Mouse (Mus musculus) MEL (cell line): ENCODE measurements around the gene Tmed8. TPM values are rescaled to one million over a fixed set of nuclear protein-coding genes. Genes with fewer than 3 reads are reported as not detected.

Source experiments
- DNase-seq: peaks from one replicate; pipeline ENCODE4 v3.0.0; 2011; ENCODE audit warnings: low read depth, low spot score
- H3K27ac ChIP-seq: 2 replicates; pipeline ENCODE4 v1.5.1; 2012; ENCODE audit warnings: low read depth, mild to moderate bottlenecking, control low read depth, low read length, moderate library complexity; ENCODE audit not compliant: control insufficient read depth
- H3K27me3 ChIP-seq, 2 experiments: fragments of 150-350 bp in 1 of 2; sonication (generic) in 1 of 2; 2 replicates each; pipeline ENCODE4 v1.6.1; 2012; ENCODE audit warnings: low read length in 2 of 2, mild to moderate bottlenecking in 2 of 2, improper control_type of control experiment in 1 of 2, moderate library complexity in 1 of 2; ENCODE audit not compliant: insufficient read depth in 2 of 2, control insufficient read depth in 1 of 2
- H3K36me3 ChIP-seq, 2 experiments: 2 replicates each; pipeline ENCODE4 v1.6.1; 2012 to 2014; ENCODE audit warnings: low read length in 2 of 2, improper control_type of control experiment in 1 of 2, inconsistent platforms in 1 of 2, mild to moderate bottlenecking in 1 of 2; ENCODE audit not compliant: insufficient read depth in 2 of 2, control insufficient read depth in 1 of 2
- H3K4me1 ChIP-seq, 2 experiments: fragments of 150-350 bp in 1 of 2; sonication (generic) in 1 of 2; 2 replicates each; pipeline ENCODE4 v1.6.1; 2012; ENCODE audit warnings: low read length in 2 of 2, improper control_type of control experiment in 1 of 2, mild to moderate bottlenecking in 1 of 2; ENCODE audit not compliant: insufficient read depth in 2 of 2, control insufficient read depth in 1 of 2
- H3K4me3 ChIP-seq, 2 experiments: fragments of 150-350 bp in 1 of 2; sonication (generic) in 1 of 2; 2 replicates each; pipeline ENCODE4 v1.5.1; 2012; ENCODE audit warnings: low read depth in 2 of 2, low read length in 2 of 2, mild to moderate bottlenecking in 2 of 2, moderate library complexity in 2 of 2, control low read depth in 1 of 2, improper control_type of control experiment in 1 of 2; ENCODE audit not compliant: control insufficient read depth in 1 of 2, insufficient read depth in 1 of 2
- H3K79me2 ChIP-seq: 2 replicates; pipeline ENCODE4 v1.6.1; 2012; ENCODE audit warnings: mild to moderate bottlenecking, low read length, moderate library complexity; ENCODE audit not compliant: control insufficient read depth, poor library complexity, insufficient read depth
- H3K9ac ChIP-seq: 2 replicates; pipeline ENCODE4 v1.6.1; 2012; ENCODE audit warnings: low read depth, mild to moderate bottlenecking, control low read depth, low read length, moderate library complexity; ENCODE audit not compliant: control insufficient read depth, poor library complexity, severe bottlenecking
- H3K9me3 ChIP-seq: fragments of 150-350 bp; sonication (generic); replicated peaks from 2 replicates; pipeline ENCODE4 v1.6.1; 2012; ENCODE audit warnings: mild to moderate bottlenecking, low read length, improper control_type of control experiment, moderate library complexity; ENCODE audit not compliant: insufficient read depth
- BHLHE40 ChIP-seq: IDR thresholded peaks from 2 replicates; pipeline ENCODE4 v1.6.1; 2012; ENCODE audit warnings: low read depth, mild to moderate bottlenecking, inconsistent platforms, low read length, improper control_type of control experiment, borderline replicate concordance
- CHD1 ChIP-seq: IDR thresholded peaks from 2 replicates; pipeline ENCODE4 v1.6.1; 2012; ENCODE audit warnings: low read depth, mild to moderate bottlenecking, inconsistent platforms, low read length, improper control_type of control experiment
- CHD2 ChIP-seq: IDR thresholded peaks from 2 replicates; pipeline ENCODE4 v1.6.1; 2011; ENCODE audit warnings: low read length, improper control_type of control experiment
- CTCF ChIP-seq, 3 experiments: IDR thresholded peaks in 2 of 3; conservative IDR thresholded peaks in 1 of 3; 2 replicates each; pipeline ENCODE4 v1.5.1; 2011 to 2012; ENCODE audit warnings: low read length in 3 of 3, low read depth in 2 of 3, mild to moderate bottlenecking in 2 of 3, improper control_type of control experiment in 1 of 3, inconsistent platforms in 1 of 3, mixed read lengths in 1 of 3, moderate library complexity in 1 of 3; ENCODE audit not compliant: control insufficient read depth in 1 of 3, insufficient read depth in 1 of 3, poor library complexity in 1 of 3, severe bottlenecking in 1 of 3
- E2F4 ChIP-seq: IDR thresholded peaks from 2 replicates; pipeline ENCODE4 v1.6.1; 2011; ENCODE audit warnings: low read depth, low read length, improper control_type of control experiment, borderline replicate concordance
- ELF1 ChIP-seq: IDR thresholded peaks from 2 replicates; pipeline ENCODE4 v1.6.1; 2014; ENCODE audit warnings: low read depth, mild to moderate bottlenecking, inconsistent platforms, low read length, improper control_type of control experiment, moderate library complexity
- EP300 ChIP-seq, 2 experiments: IDR thresholded peaks; 2 replicates each; pipeline ENCODE4 v1.6.1; 2011; ENCODE audit warnings: improper control_type of control experiment in 2 of 2, low read length in 2 of 2, low read depth in 1 of 2, mild to moderate bottlenecking in 1 of 2
- ETS1 ChIP-seq: IDR thresholded peaks from 2 replicates; pipeline ENCODE4 v1.6.1; 2012; ENCODE audit warnings: low read depth, mild to moderate bottlenecking, inconsistent platforms, low read length, improper control_type of control experiment, moderate library complexity
- GABPA ChIP-seq: IDR thresholded peaks from 2 replicates; pipeline ENCODE4 v1.6.1; 2012; ENCODE audit warnings: low read depth, mild to moderate bottlenecking, inconsistent platforms, low read length, improper control_type of control experiment, moderate library complexity
- GATA1 ChIP-seq: IDR thresholded peaks from 2 replicates; pipeline ENCODE4 v1.6.1; 2011; ENCODE audit warnings: low read depth, low read length, improper control_type of control experiment
- HCFC1 ChIP-seq: IDR thresholded peaks from 2 replicates; pipeline ENCODE4 v1.6.1; 2012; ENCODE audit warnings: low read depth, mild to moderate bottlenecking, inconsistent platforms, low read length, improper control_type of control experiment, moderate library complexity
- JUND ChIP-seq: IDR thresholded peaks from 2 replicates; pipeline ENCODE4 v1.6.1; 2011; ENCODE audit warnings: low read depth, mild to moderate bottlenecking, improper control_type of control experiment, low read length
- MAFK ChIP-seq: IDR thresholded peaks from 2 replicates; pipeline ENCODE4 v1.6.1; 2011; ENCODE audit warnings: low read depth, mild to moderate bottlenecking, low read length, improper control_type of control experiment, borderline replicate concordance
- MAX ChIP-seq: IDR thresholded peaks from 2 replicates; pipeline ENCODE4 v1.6.1; 2011; ENCODE audit warnings: low read length, improper control_type of control experiment
- MAZ ChIP-seq: IDR thresholded peaks from 2 replicates; pipeline ENCODE4 v1.6.1; 2012; ENCODE audit warnings: low read depth, mild to moderate bottlenecking, inconsistent platforms, low read length, improper control_type of control experiment
- MXI1 ChIP-seq: IDR thresholded peaks from 2 replicates; pipeline ENCODE4 v1.6.1; 2011; ENCODE audit warnings: mild to moderate bottlenecking, low read depth, low read length, improper control_type of control experiment
- MYB ChIP-seq: IDR thresholded peaks from 2 replicates; pipeline ENCODE4 v1.6.1; 2011; ENCODE audit warnings: mild to moderate bottlenecking, low read depth, low read length, improper control_type of control experiment
- MYC ChIP-seq: IDR thresholded peaks from 2 replicates; pipeline ENCODE4 v1.6.1; 2011; ENCODE audit warnings: low read depth, mild to moderate bottlenecking, low read length, improper control_type of control experiment, moderate library complexity
- NELFE ChIP-seq: IDR thresholded peaks from 2 replicates; pipeline ENCODE4 v1.6.1; 2011; ENCODE audit warnings: low read depth, low read length, improper control_type of control experiment
- NRF1 ChIP-seq: IDR thresholded peaks from 2 replicates; pipeline ENCODE4 v1.6.1; 2014; ENCODE audit warnings: low read depth, mild to moderate bottlenecking, inconsistent platforms, low read length, improper control_type of control experiment, moderate library complexity; ENCODE audit not compliant: poor library complexity, insufficient read depth, severe bottlenecking
- POLR2A ChIP-seq, 2 experiments: IDR thresholded peaks; 2 replicates each; pipeline ENCODE4 v1.6.1; 2011 to 2012; ENCODE audit warnings: low read length in 2 of 2, mild to moderate bottlenecking in 2 of 2, control low read depth in 1 of 2, improper control_type of control experiment in 1 of 2, low read depth in 1 of 2, moderate library complexity in 1 of 2; ENCODE audit not compliant: control insufficient read depth in 1 of 2, insufficient read depth in 1 of 2, poor library complexity in 1 of 2
- POLR2AphosphoS2 ChIP-seq: IDR thresholded peaks from 2 replicates; pipeline ENCODE4 v1.6.1; 2011; ENCODE audit warnings: low read length, improper control_type of control experiment
- POLR2AphosphoS5 ChIP-seq: IDR thresholded peaks from 2 replicates; pipeline ENCODE4 v1.6.1; 2012; ENCODE audit warnings: low read depth, borderline replicate concordance, mild to moderate bottlenecking, inconsistent platforms, low read length, moderate library complexity, mixed read lengths
- RAD21 ChIP-seq: IDR thresholded peaks from 2 replicates; pipeline ENCODE4 v1.6.1; 2011; ENCODE audit warnings: mild to moderate bottlenecking, low read depth, low read length, improper control_type of control experiment
- RCOR1 ChIP-seq: IDR thresholded peaks from 2 replicates; pipeline ENCODE4 v1.6.1; 2012; ENCODE audit warnings: low read depth, mild to moderate bottlenecking, inconsistent platforms, low read length, improper control_type of control experiment
- SIN3A ChIP-seq: IDR thresholded peaks from 2 replicates; pipeline ENCODE4 v1.6.1; 2012; ENCODE audit warnings: low read length, improper control_type of control experiment, inconsistent platforms
- SMC3 ChIP-seq: IDR thresholded peaks from 2 replicates; pipeline ENCODE4 v1.6.1; 2011; ENCODE audit warnings: low read depth, low read length, improper control_type of control experiment
- TAL1 ChIP-seq: IDR thresholded peaks from 2 replicates; pipeline ENCODE4 v1.6.1; 2012; ENCODE audit warnings: mild to moderate bottlenecking, inconsistent platforms, low read length, moderate library complexity, mixed read lengths
- TBP ChIP-seq: IDR thresholded peaks from 2 replicates; pipeline ENCODE4 v1.8.0; 2011; ENCODE audit warnings: low read depth, low read length, improper control_type of control experiment
- TCF12 ChIP-seq: IDR thresholded peaks from 2 replicates; pipeline ENCODE4 v1.6.1; 2014; ENCODE audit warnings: low read depth, mild to moderate bottlenecking, inconsistent platforms, low read length, improper control_type of control experiment, moderate library complexity
- UBTF ChIP-seq: IDR thresholded peaks from 2 replicates; pipeline ENCODE4 v1.6.1; 2012; ENCODE audit warnings: low read depth, mild to moderate bottlenecking, inconsistent platforms, low read length, improper control_type of control experiment, moderate library complexity, borderline replicate concordance; ENCODE audit not compliant: insufficient read depth
- USF1 ChIP-seq: IDR thresholded peaks from 2 replicates; pipeline ENCODE4 v1.6.1; 2014; ENCODE audit warnings: low read depth, mild to moderate bottlenecking, inconsistent platforms, low read length, improper control_type of control experiment, moderate library complexity
- USF2 ChIP-seq, 2 experiments: IDR thresholded peaks; 2 replicates each; pipeline ENCODE4 v1.6.1; 2011 to 2012; ENCODE audit warnings: improper control_type of control experiment in 2 of 2, low read length in 2 of 2, borderline replicate concordance in 1 of 2, inconsistent platforms in 1 of 2, low read depth in 1 of 2, mild to moderate bottlenecking in 1 of 2; ENCODE audit not compliant: insufficient read depth in 1 of 2
- ZKSCAN1 ChIP-seq: IDR thresholded peaks from 2 replicates; pipeline ENCODE4 v1.6.1; 2012; ENCODE audit warnings: low read depth, mild to moderate bottlenecking, inconsistent platforms, low read length, improper control_type of control experiment, moderate library complexity
- ZMIZ1 ChIP-seq: IDR thresholded peaks from 2 replicates; pipeline ENCODE4 v1.6.1; 2012; ENCODE audit warnings: low read depth, mild to moderate bottlenecking, inconsistent platforms, low read length, improper control_type of control experiment, moderate library complexity
- ZNF384 ChIP-seq: IDR thresholded peaks from 2 replicates; pipeline ENCODE4 v1.6.1; 2012; ENCODE audit warnings: low read depth, mild to moderate bottlenecking, inconsistent platforms, low read length, improper control_type of control experiment
- polyA plus RNA-seq, 2 experiments: library from polyadenylated mRNA; stranded (reverse) in 1 of 2; unstranded in 1 of 2; fragments of >175 nt in 1 of 2; fragments of >200 nt in 1 of 2; gene quantifications; 2 replicates each; pipeline versions ENCODE4 v1.2.1 to v1.2.4; 2012; ENCODE audit warnings: low replicate concordance in 2 of 2, low read depth in 1 of 2; ENCODE audit not compliant: insufficient read length in 2 of 2, insufficient read depth in 1 of 2, missing spikeins in 1 of 2
- total RNA-seq: library from RNA; depleted of rRNA; stranded (reverse); fragments of 300-350 nt; gene quantifications from 2 replicates; pipeline ENCODE4 v1.2.3, GENCODE M21; 2012

Gene Tmed8
- total and polyA plus RNA-seq, 3 experiments: 5.0 to 6.9 TPM; not detected in 1

DNA sequence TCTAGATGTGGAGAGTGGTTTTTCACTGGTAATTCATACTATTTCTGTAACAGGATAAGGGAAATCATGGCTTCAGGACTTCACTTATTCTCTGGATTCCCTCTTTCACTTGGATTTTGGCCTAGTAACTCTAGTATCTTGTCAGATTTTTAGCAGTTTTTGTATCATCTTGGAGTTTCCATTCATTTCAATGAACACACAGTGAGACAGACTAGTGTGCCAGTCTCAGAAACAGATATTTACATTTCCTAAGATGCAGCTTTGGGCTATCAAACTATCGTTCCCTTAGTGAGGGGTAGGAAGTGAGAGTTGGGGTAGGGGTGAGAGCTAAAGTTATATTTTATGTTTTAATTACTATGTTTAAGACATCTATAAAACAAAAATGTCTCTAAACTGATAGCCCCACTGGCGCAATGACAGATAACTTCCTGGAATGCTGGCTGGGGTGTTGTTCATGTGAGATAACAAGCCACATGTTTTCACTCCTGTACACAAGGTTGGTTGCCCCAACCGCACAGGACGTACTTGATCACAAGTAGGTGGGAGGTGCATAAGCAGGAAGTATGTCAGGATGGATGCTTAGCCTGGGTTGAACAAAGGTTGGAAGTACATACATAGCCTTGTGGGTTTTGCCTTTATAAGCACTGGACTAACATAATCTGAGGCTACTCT lies 78.2 kb downstream of the Tmed8 start:
- Histone ChIP-seq H3K9me3 (no peaks in the 10 kb centered on the region), H3K4me3 (no peak overlapping the region), H3K79me2 (no peaks in the 10 kb centered on the region), H3K9ac (no peak overlapping the region), H3K36me3 (peaks cover 0 to 5% of the 10 kb centered on the region in 2 experiments; a peak in 2 of 4 replicates), H3K27ac (peak overlapping the region; percentile 81), H3K27me3 (no peaks in the 10 kb centered on the region), H3K4me1 (peaks cover 2 to 6% of the 10 kb centered on the region in 2 experiments; a peak in 2 of 4 replicates)
- peak; percentile 89 for DNase-seq
- TF ChIP-seq POLR2A (IDR thresholded peaks at IDR 0.05; ENCODE audit: control insufficient read depth in 1 of 2, insufficient read depth in 1 of 2, low read depth in 1 of 2, low read length in 2 of 2, poor library complexity in 1 of 2): no peak
- TF ChIP-seq NELFE: no peak
- TF ChIP-seq BHLHE40: 0 out of 2 replicates have a peak, but pooled peaks have one; percentile 26
- TF ChIP-seq JUND: no peak
- TF ChIP-seq ZNF384: no peak
- peak; percentile 60 for TF ChIP-seq TAL1
- TF ChIP-seq TCF12: peak; percentile 83
- TF ChIP-seq SIN3A: peak; percentile 89
- peak; percentile 88 for TF ChIP-seq ETS1
- TF ChIP-seq MYC: peak; percentile 89
- TF ChIP-seq MAX: peak; percentile 83
- no peak for TF ChIP-seq CHD2
- TF ChIP-seq UBTF: no peak
- peak; percentile 77 for TF ChIP-seq ELF1
- TF ChIP-seq GABPA: no peak
- TF ChIP-seq E2F4: no peak
- no peak for TF ChIP-seq SMC3
- TF ChIP-seq TBP: 0 out of 2 replicates have a peak, but pooled peaks have one; percentile 27
- TF ChIP-seq RAD21: no peak
- TF ChIP-seq POLR2AphosphoS2: no peak
- no peak for TF ChIP-seq CTCF (IDR thresholded peaks at IDR 0.05 in 2 of 3, conservative IDR thresholded peaks at IDR 0.05 in 1 of 3; ENCODE audit: control insufficient read depth in 1 of 3, insufficient read depth in 1 of 3, low read depth in 2 of 3, low read length in 3 of 3, poor library complexity in 1 of 3, severe bottlenecking in 1 of 3)
- no peak for TF ChIP-seq NRF1
- no peak for TF ChIP-seq MYB
- peak; percentile 51; the same call in 1 of the 2 replicates for TF ChIP-seq USF1
- peak; percentile 84 to 85 for TF ChIP-seq EP300 (IDR thresholded peaks at IDR 0.05; ENCODE audit: low read depth in 1 of 2, low read length in 2 of 2)
- peak; percentile 78 for TF ChIP-seq MXI1
- peak; percentile 89 for TF ChIP-seq GATA1
- no peak for TF ChIP-seq MAFK
- no peak for TF ChIP-seq ZMIZ1
- no peak for TF ChIP-seq USF2 (IDR thresholded peaks at IDR 0.05; ENCODE audit: borderline replicate concordance in 1 of 2, insufficient read depth in 1 of 2, low read depth in 1 of 2, low read length in 2 of 2)
- no peak for TF ChIP-seq ZKSCAN1
- TF ChIP-seq CHD1: no peak
- no peak for TF ChIP-seq MAZ
- peak; percentile 71; the same call in 1 of the 2 replicates for TF ChIP-seq HCFC1
- peak; percentile 64 for TF ChIP-seq RCOR1
- no peak for TF ChIP-seq POLR2AphosphoS5
